Mouse (Mus musculus) urinary bladder, postnatal 4 days (tissue): ENCODE results near the gene Defa28.
"Not testable (repeated sequence)": the region's sequence is repeated elsewhere in the genome, so short reads cannot be mapped to it uniquely, and the experiment has no call there.

ENCODE experiments used
- DNase-seq, 2 experiments: peaks; one replicate each; pipeline ENCODE4 v3.0.0; 2021 to 2022; ENCODE audit warnings: low spot score in 2 of 2

Defa28 gene

DNA sequence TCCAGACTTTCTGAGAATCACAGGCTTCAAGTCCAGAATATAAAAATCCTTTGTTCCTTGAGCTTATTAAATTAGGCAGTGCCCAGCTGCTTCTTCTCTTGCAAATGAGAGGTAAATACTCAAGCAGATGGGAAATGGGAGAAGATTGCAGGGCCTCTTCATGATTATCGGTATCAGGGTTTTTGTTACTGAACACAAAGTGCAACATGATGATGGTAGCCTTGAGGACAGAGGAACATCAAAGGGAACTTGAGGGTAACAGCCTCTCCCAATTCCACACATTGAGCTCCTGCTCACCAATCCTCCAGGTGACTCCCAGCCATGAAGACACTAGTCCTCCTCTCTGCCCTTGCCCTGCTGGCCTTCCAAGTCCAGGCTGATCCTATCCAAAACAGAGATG lies at the start of gene Defa28:
Gene Defa28 (plus strand): TSS at position 301 of the 400 bp plus-strand sequence.
- DNase-seq: not testable (repeated sequence)

DNA sequence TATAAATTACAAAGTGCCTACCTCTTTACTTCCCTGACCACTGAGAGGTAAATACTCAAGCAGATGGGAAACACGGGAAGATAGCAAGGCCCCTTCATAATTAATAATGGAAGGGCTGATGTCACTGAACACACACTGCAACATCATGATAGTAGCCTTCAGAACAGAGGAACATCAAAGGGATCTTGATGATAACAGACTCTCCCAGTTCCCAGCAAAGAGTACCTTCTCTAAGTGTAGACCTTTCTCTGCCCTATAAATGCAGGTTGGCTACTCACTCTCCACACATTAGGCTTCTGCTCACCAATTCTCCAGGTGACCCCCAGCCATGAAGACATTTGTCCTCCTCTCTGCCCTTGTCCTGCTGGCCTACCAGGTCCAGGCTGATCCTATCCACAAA lies 17.7 kb upstream of the Defa28 start, which contains the start of gene Defa37:
Gene Defa37 (plus strand): TSS at position 301 of the 400 bp plus-strand sequence.
- DNase-seq: not testable (repeated sequence)

DNA sequence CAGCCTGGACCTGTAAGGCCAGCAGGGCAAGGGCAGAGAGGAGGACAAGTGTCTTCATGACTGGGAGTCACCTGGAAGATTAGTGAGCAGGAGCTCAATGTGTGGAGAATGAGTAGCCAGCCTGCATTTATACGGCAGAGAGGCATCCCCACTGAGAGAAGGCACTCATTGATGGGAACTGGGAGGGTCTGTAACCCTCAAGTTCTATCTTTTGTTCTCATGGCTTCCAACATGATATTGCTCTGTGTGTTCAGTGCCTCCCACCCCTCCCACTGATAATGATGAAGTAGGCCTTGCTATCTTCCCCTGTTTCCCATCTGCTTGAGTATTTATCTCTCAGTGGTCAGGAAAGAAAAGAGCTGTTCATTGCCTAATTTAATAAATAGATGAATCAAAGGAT lies 11.6 kb downstream of the Defa28 start, which contains the start of gene Gm7861:
Gene Gm7861 (minus strand): TSS at position 101 of the 400 bp plus-strand sequence.
- not testable (repeated sequence) for DNase-seq

DNA sequence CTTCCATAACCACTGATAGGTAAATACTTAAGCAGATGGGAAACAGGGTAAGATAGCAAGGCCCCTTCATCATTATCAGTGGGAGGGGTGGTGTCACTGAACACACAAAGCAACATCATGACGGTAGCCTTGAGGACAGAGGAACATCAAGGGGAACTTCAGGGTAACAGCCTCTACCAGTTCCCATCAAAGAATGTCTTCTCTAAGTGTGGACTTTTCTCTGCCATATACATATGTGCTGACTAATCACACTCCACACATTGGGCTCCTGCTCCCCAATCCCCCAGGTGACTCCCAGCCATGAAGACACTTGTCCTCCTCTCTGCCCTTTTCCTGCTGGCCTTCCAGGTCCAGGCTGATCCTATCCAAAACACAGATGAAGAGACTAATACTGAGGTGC lies 35.1 kb downstream of the Defa28 start, which contains the start of gene Defa26:
Gene Defa26 (plus strand): TSS at position 301 of the 400 bp plus-strand sequence.
- not testable (repeated sequence) for DNase-seq
